Mouse (Mus musculus): ENCODE measurements around the gene Bola1. TPM values are rescaled to one million over a fixed set of nuclear protein-coding genes. Genes with fewer than 3 reads are reported as not detected.

The Bola1 gene
- polyA plus RNA-seq, 1 experiment from 2014 or later, result 56.1 TPM

DNA sequence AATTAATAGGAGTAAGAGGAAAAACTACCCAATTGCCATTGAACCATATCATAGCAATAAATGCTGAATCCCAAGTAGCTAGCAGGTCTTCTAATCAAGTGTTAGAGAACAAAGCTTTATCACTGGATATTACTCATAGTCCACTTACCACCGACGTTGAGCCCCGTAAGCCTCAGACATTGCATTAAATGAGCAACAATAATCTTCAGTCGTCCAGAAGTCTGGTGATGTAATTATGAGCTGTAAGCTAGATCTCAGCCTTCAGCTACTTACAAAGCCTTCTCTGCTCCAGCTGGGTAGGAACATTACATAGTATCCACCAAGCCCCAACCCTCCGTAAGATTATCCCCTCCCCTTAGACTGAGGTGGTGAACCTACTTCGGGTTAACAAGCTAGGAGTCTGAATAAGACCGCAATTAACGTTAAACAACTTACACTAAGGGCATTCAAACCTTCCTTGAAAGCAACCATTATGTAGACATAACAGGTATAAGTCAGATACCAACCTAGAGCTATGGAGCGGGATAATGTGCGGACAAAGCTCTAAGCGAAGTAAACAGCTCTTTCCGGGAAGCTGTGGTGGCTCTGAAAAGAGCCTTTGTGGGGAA lies 18.5 kb upstream of the Bola1 start:
- Histone ChIP-seq H3K4me2 (ENCODE audit: low read length) (peak overlapping the region; percentile 73), H3K4me1 (ENCODE audit: control insufficient read depth in 2 of 2, insufficient read depth in 2 of 2, low read length in 2 of 2) (peaks cover 4 to 20% of the 10 kb centered on the region in 2 experiments; a peak in 3 of 4 replicates), H3K4me3 (ENCODE audit: control insufficient read depth in 1 of 2, insufficient read depth in 1 of 2, low read depth in 1 of 2, low read length in 2 of 2) (peak overlapping the region; percentile 42 to 49), H3K36me3 (ENCODE audit: control insufficient read depth, insufficient read depth, low read length) (no peaks in the 10 kb centered on the region), H3K9ac (ENCODE audit: low read length) (peak overlapping the region; percentile 80), H3K9me3 (ENCODE audit: control insufficient read depth, low read length) (no peaks in the 10 kb centered on the region), H3K27me3 (ENCODE audit: control insufficient read depth, insufficient read depth, low read length) (no peaks in the 10 kb centered on the region), H3K27ac (replicated peaks in 1 of 2; ENCODE audit: control insufficient read depth in 1 of 2, insufficient read depth in 1 of 2, low read depth in 2 of 2, low read length in 2 of 2) (peak overlapping the region; percentile 49 to 79)
- WGBS, result 2% methylated on average over 12 of the region's 12 CpGs
- no peak for ATAC-seq (ENCODE audit: insufficient number of reproducible peaks, insufficient read depth, low FRiP score, low read depth)

DNA sequence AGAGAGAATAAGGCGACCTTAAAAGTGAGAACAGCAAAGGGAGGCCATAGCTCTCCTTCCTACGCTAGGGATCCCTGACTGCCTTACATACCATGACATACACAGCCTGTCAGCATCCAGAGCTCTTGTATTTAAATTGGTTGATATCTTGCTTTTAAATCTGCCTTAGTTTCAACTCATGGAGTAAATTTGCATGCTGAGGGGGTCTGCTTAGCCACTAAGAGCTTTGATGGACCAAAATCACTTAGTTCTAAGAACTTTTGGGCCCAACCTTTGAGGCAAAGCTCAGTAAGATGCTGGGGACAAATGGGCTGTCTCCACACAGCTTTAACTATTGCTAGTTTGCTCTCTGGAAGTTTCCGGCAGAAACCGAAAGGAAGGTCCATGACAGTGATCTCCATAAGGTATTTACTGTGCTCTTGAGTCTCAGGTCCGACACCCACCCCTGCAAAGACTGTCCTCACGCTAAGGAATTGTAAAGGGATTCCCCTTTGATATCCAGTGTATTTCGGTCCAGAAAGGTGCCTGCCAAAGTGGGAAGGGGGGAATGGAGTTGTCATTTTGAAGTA lies 17.9 kb upstream of the Bola1 start:
- WGBS, result 24% methylated on average over 7 of the region's 7 CpGs

DNA sequence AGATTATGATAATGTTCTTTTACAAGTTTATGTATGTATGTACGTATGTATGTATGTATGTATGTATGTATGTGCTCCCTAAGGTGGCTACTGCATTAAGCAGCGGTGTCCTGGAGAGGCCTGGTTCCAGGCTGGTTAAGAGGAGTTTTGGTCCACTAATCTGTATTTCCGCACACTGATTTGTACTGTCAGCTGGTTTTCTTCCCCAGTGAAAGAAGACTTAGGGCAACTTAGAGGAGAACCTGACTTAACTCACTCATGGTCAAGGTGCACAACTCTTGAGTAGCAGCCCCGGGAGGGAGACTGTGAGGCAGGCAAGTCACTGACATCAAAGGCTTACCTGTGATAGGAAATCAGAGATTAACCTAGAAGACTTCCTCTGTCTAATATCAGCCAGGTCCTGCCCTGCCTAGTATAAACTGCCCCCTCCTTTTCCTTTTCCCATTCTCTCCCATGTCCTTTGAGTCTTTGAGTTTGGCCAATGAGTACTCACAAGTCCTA lies 17.4 kb upstream of the Bola1 start:
- Histone ChIP-seq H3K36me3 (ENCODE audit: control insufficient read depth, insufficient read depth, low read length) (no peaks in the 10 kb centered on the region), H3K27me3 (ENCODE audit: control insufficient read depth, insufficient read depth, low read length) (no peaks in the 10 kb centered on the region), H3K4me2 (ENCODE audit: low read length) (peak overlapping the region; percentile 73), H3K4me3 (ENCODE audit: control insufficient read depth in 1 of 2, insufficient read depth in 1 of 2, low read depth in 1 of 2, low read length in 2 of 2) (peak overlapping the region in 1 of 2 experiments; percentile 49; a peak in 1 of 4 replicates), H3K9me3 (ENCODE audit: control insufficient read depth, low read length) (no peaks in the 10 kb centered on the region), H3K27ac (replicated peaks in 1 of 2; ENCODE audit: control insufficient read depth in 1 of 2, insufficient read depth in 1 of 2, low read depth in 2 of 2, low read length in 2 of 2) (peak overlapping the region in 1 of 2 experiments; percentile 79; a peak in 2 of 4 replicates), H3K4me1 (ENCODE audit: control insufficient read depth in 2 of 2, insufficient read depth in 2 of 2, low read length in 2 of 2) (peaks cover 4 to 18% of the 10 kb centered on the region in 2 experiments; a peak in 3 of 4 replicates), H3K9ac (ENCODE audit: low read length) (peak overlapping the region; percentile 80)
- ATAC-seq (ENCODE audit: insufficient number of reproducible peaks, insufficient read depth, low FRiP score, low read depth), result no peak
- 80% methylated on average over 4 of the region's 4 CpGs for WGBS

More for the DNA sequence above, 17.9 kb upstream of the Bola1 start:
- peak overlapping the region; percentile 80 for H3K9ac ChIP-seq (ENCODE audit: low read length)
- H3K4me2 ChIP-seq (ENCODE audit: low read length), result peak overlapping the region; percentile 73
- H3K4me3 ChIP-seq (ENCODE audit: control insufficient read depth in 1 of 2, insufficient read depth in 1 of 2, low read depth in 1 of 2, low read length in 2 of 2), result peak overlapping the region; percentile 42 to 49
- H3K36me3 ChIP-seq (ENCODE audit: control insufficient read depth, insufficient read depth, low read length), result no peaks in the 10 kb centered on the region
- ATAC-seq (ENCODE audit: insufficient number of reproducible peaks, insufficient read depth, low FRiP score, low read depth), result no peak
- no peaks in the 10 kb centered on the region for H3K27me3 ChIP-seq (ENCODE audit: control insufficient read depth, insufficient read depth, low read length)
- peaks cover 4 to 18% of the 10 kb centered on the region in 2 experiments; a peak in 3 of 4 replicates for H3K4me1 ChIP-seq (ENCODE audit: control insufficient read depth in 2 of 2, insufficient read depth in 2 of 2, low read length in 2 of 2)
- no peaks in the 10 kb centered on the region for H3K9me3 ChIP-seq (ENCODE audit: control insufficient read depth, low read length)
- H3K27ac ChIP-seq (replicated peaks in 1 of 2; ENCODE audit: control insufficient read depth in 1 of 2, insufficient read depth in 1 of 2, low read depth in 2 of 2, low read length in 2 of 2), result peak overlapping the region; percentile 49 to 79; a peak in 3 of 4 replicates

DNA sequence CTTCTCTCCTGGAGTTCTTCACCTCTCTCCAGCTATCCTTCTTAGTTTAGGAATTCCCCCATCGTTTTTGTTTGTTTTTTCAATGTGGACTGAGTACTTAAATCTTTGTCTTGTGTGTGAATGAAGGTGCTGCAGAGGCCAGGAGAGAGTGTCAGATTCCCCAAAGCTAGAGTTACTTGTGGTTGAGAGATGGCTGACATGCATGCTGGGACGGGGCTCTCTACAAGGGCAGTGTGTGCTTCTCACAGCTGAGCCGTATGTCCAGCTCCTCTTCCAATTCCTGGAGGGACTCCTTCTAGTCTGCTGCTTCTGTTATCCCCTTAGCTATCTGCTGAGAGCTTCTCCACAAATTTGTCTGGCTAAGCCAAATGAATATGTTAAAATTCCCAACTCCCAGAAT lies 16.3 kb upstream of the Bola1 start:
- no peak overlapping the region for H3K27ac ChIP-seq (replicated peaks in 1 of 2; ENCODE audit: control insufficient read depth in 1 of 2, insufficient read depth in 1 of 2, low read depth in 2 of 2, low read length in 2 of 2)
- no peak for ATAC-seq (ENCODE audit: insufficient number of reproducible peaks, insufficient read depth, low FRiP score, low read depth)
- H3K9ac ChIP-seq (ENCODE audit: low read length), result no peak overlapping the region
- peaks cover 4 to 17% of the 10 kb centered on the region in 2 experiments; a peak in 3 of 4 replicates for H3K4me1 ChIP-seq (ENCODE audit: control insufficient read depth in 2 of 2, insufficient read depth in 2 of 2, low read length in 2 of 2)
- no peak overlapping the region for H3K4me2 ChIP-seq (ENCODE audit: low read length)
- H3K36me3 ChIP-seq (ENCODE audit: control insufficient read depth, insufficient read depth, low read length), result no peaks in the 10 kb centered on the region
- no peaks in the 10 kb centered on the region for H3K9me3 ChIP-seq (ENCODE audit: control insufficient read depth, low read length)
- no peak overlapping the region for H3K4me3 ChIP-seq (ENCODE audit: control insufficient read depth in 1 of 2, insufficient read depth in 1 of 2, low read depth in 1 of 2, low read length in 2 of 2)
- no peaks in the 10 kb centered on the region for H3K27me3 ChIP-seq (ENCODE audit: control insufficient read depth, insufficient read depth, low read length)
- WGBS, result 52% methylated on average over 3 of the region's 3 CpGs

DNA sequence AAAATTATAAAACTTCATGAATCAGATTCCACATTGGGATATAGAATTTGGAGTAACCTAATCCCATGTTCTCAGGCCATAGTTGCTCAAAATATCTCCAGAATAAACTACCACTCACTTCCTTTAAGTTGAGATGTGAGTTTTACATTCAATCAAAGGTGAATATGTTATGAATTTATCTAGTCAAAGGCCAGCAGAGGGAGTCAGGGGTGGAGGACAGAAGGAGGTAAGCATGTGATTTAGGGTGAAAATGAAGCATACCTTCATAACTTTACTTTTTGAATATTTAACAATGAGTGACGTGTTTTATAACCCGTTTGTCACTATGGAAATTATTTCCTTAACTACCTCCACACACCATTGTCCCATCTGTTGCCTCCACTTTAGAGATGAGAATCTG lies 15.4 kb upstream of the Bola1 start:
- no peak for ATAC-seq (ENCODE audit: insufficient number of reproducible peaks, insufficient read depth, low FRiP score, low read depth)
- no peak overlapping the region for H3K4me3 ChIP-seq (ENCODE audit: control insufficient read depth in 1 of 2, insufficient read depth in 1 of 2, low read depth in 1 of 2, low read length in 2 of 2)
- no peaks in the 10 kb centered on the region for H3K9me3 ChIP-seq (ENCODE audit: control insufficient read depth, low read length)
- no peaks in the 10 kb centered on the region for H3K27me3 ChIP-seq (ENCODE audit: control insufficient read depth, insufficient read depth, low read length)
- H3K9ac ChIP-seq (ENCODE audit: low read length), result no peak overlapping the region
- H3K27ac ChIP-seq (replicated peaks in 1 of 2; ENCODE audit: control insufficient read depth in 1 of 2, insufficient read depth in 1 of 2, low read depth in 2 of 2, low read length in 2 of 2), result no peak overlapping the region
- no peak overlapping the region for H3K4me2 ChIP-seq (ENCODE audit: low read length)
- no peaks in the 10 kb centered on the region for H3K36me3 ChIP-seq (ENCODE audit: control insufficient read depth, insufficient read depth, low read length)
- 82% methylated on average over 2 of the region's 2 CpGs for WGBS
- peaks cover 4 to 15% of the 10 kb centered on the region in 2 experiments; a peak in 3 of 4 replicates for H3K4me1 ChIP-seq (ENCODE audit: control insufficient read depth in 2 of 2, insufficient read depth in 2 of 2, low read length in 2 of 2)

DNA sequence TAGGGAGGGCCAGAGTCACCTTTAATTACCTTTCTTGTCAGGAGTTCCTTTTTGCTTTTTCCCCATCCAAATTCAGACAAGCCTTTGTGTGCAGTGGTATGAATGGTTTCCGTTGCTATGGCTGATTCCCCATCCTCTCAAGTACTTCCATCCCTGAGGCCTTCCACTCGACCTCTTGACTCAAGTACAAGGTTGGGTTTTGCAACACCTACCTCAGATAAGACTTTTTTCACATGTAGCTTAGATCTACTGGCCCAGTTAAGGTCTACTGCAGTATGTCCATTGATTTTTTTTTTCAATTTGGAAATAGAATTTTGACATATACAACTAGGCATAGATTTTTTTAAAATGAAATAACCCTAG lies 12.2 kb upstream of the Bola1 start:
- H3K4me1 ChIP-seq (ENCODE audit: control insufficient read depth in 2 of 2, insufficient read depth in 2 of 2, low read length in 2 of 2), result peaks cover 0 to under 1% of the 10 kb centered on the region in 2 experiments; a peak in 2 of 4 replicates
- no peak overlapping the region for H3K4me2 ChIP-seq (ENCODE audit: low read length)
- H3K27me3 ChIP-seq (ENCODE audit: control insufficient read depth, insufficient read depth, low read length), result no peaks in the 10 kb centered on the region
- no peak overlapping the region for H3K4me3 ChIP-seq (ENCODE audit: control insufficient read depth in 1 of 2, insufficient read depth in 1 of 2, low read depth in 1 of 2, low read length in 2 of 2)
- H3K36me3 ChIP-seq (ENCODE audit: control insufficient read depth, insufficient read depth, low read length), result no peaks in the 10 kb centered on the region
- H3K9me3 ChIP-seq (ENCODE audit: control insufficient read depth, low read length), result no peaks in the 10 kb centered on the region
- no peak overlapping the region for H3K27ac ChIP-seq (replicated peaks in 1 of 2; ENCODE audit: control insufficient read depth in 1 of 2, insufficient read depth in 1 of 2, low read depth in 2 of 2, low read length in 2 of 2)
- no peak overlapping the region for H3K9ac ChIP-seq (ENCODE audit: low read length)
- WGBS, result 33% methylated on average over 2 of the region's 2 CpGs
- ATAC-seq (ENCODE audit: insufficient number of reproducible peaks, insufficient read depth, low FRiP score, low read depth), result no peak

DNA sequence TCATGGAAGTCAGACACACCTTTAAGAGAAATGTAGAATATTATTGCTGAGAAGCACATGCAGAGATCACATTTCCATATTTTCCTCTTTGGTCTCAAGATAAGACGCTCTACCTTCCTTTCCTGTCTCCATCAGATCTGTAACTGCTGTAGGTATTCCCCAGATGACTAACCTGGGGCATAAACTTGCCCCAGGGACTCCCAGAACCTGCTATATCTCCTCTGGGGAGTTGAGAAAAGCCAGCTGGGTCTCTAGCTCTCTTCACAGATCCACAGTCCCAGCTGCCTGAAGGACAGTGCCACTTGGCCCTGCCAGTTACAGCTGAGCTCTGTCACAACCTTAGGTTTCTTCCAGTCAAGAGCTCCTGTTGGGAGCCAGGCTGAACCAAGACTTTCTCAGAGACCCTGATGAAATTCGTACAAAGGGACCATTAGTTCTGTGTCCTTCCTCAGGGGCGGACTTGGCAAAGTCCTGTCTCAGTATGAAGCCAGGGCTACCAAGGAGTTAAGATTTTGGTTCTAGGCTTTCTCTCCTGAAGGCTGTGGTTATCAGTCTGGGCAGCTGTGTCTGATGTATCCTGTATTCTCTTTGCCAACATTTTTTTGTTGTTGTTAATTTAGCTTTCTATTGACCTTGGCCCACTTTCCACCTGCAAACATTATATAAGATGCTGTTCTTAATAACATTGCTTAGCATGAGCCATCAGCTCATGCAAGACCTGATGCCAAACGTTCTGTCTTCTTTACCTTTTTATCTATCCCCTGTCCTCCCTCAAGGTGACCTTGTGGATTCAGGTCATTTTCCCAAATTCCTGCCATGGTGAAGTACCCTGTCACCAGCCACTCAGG lies 11.6 kb upstream of the Bola1 start:
- 66% methylated on average over 4 of the region's 4 CpGs for WGBS
- Histone ChIP-seq H3K36me3 (ENCODE audit: control insufficient read depth, insufficient read depth, low read length) (no peaks in the 10 kb centered on the region), H3K4me2 (ENCODE audit: low read length) (no peak overlapping the region), H3K9me3 (ENCODE audit: control insufficient read depth, low read length) (no peaks in the 10 kb centered on the region), H3K27me3 (ENCODE audit: control insufficient read depth, insufficient read depth, low read length) (no peaks in the 10 kb centered on the region), H3K27ac (replicated peaks in 1 of 2; ENCODE audit: control insufficient read depth in 1 of 2, insufficient read depth in 1 of 2, low read depth in 2 of 2, low read length in 2 of 2) (no peak overlapping the region), H3K4me1 (ENCODE audit: control insufficient read depth in 2 of 2, insufficient read depth in 2 of 2, low read length in 2 of 2) (no peaks in the 10 kb centered on the region), H3K9ac (ENCODE audit: low read length) (no peak overlapping the region), H3K4me3 (ENCODE audit: control insufficient read depth in 1 of 2, insufficient read depth in 1 of 2, low read depth in 1 of 2, low read length in 2 of 2) (no peak overlapping the region)
- ATAC-seq (ENCODE audit: insufficient number of reproducible peaks, insufficient read depth, low FRiP score, low read depth), result no peak
